Mouse (Mus musculus) liver, embryonic 16.5 days (tissue): ENCODE data around the gene Sbsn. TPM values are rescaled to one million over a fixed set of nuclear protein-coding genes. Genes with fewer than 3 reads are reported as not detected.

ENCODE experiments used
- polyA plus RNA-seq: library from polyadenylated mRNA; unstranded; fragments of >200 nt; fragmentation: Nextera tagmentation; extraction: Ambion mirVana; gene quantifications from 2 replicates; pipeline ENCODE4 v1.2.1, GENCODE M21; 2015

The Sbsn gene
- polyA plus RNA-seq, 1 experiment from 2014 or later, result 0.20 TPM

Other genes with a start within 250 kb of the Sbsn start
- 1.8 and 2.6 TPM in 2 replicates for gene Arhgap33, start 216.4 kb upstream of the Sbsn start, polyA plus RNA-seq
- 5.3 and 6.9 TPM in 2 replicates for gene Hspb6, start 199.3 kb upstream of the Sbsn start, polyA plus RNA-seq
- gene Proser3, start 199.2 kb upstream of the Sbsn start, polyA plus RNA-seq, result 2.7 and 3.0 TPM in 2 replicates
- 22.7 and 23.7 TPM in 2 replicates for gene Lin37, start 191.6 kb upstream of the Sbsn start, polyA plus RNA-seq
- gene U2af1l4, start 188.2 kb upstream of the Sbsn start, polyA plus RNA-seq, result 31.5 and 32.6 TPM in 2 replicates
- gene Gm49396, start 188.1 kb upstream of the Sbsn start, polyA plus RNA-seq, result 3.8 and 4.1 TPM in 2 replicates
- gene Psenen, start 187.8 kb upstream of the Sbsn start, polyA plus RNA-seq, result 65.0 and 70.1 TPM in 2 replicates
- gene Igflr1, start 186.0 kb upstream of the Sbsn start, polyA plus RNA-seq, result 2.1 and 2.2 TPM in 2 replicates
- gene Kmt2b, start 162.7 kb upstream of the Sbsn start, polyA plus RNA-seq, result 2.7 and 3.5 TPM in 2 replicates
- 0.21 and 0.34 TPM in 2 replicates for gene Zbtb32, start 152.6 kb upstream of the Sbsn start, polyA plus RNA-seq
- gene Upk1a, start 138.6 kb upstream of the Sbsn start, polyA plus RNA-seq, result 0.08 and 0.09 TPM in 2 replicates
- 566 and 597 TPM in 2 replicates for gene Cox6b1, start 125.3 kb upstream of the Sbsn start, polyA plus RNA-seq
- not detected in 2 replicates for gene Etv2, start 115.6 kb upstream of the Sbsn start, polyA plus RNA-seq
- 41.9 and 43.4 TPM in 2 replicates for gene Rbm42, start 101.2 kb upstream of the Sbsn start, polyA plus RNA-seq
- gene Haus5, start 86.5 kb upstream of the Sbsn start, polyA plus RNA-seq, result 28.5 and 31.8 TPM in 2 replicates
- not detected in 2 replicates for gene Pmis2, start 79.9 kb upstream of the Sbsn start, polyA plus RNA-seq
- 0.57 and 0.90 TPM in 2 replicates for gene 2200002J24Rik, start 52.5 kb upstream of the Sbsn start, polyA plus RNA-seq
- gene Atp4a, start 39.3 kb upstream of the Sbsn start, polyA plus RNA-seq, result 4.1 and 4.4 TPM in 2 replicates
- gene Tmem147, start 21.9 kb upstream of the Sbsn start, polyA plus RNA-seq, result 94.1 and 96.0 TPM in 2 replicates
- gene Gapdhs, start 7.8 kb upstream of the Sbsn start, polyA plus RNA-seq, result 0.14 TPM in 1 of 2 replicates, not detected in the other
- gene Dmkn, start 12.3 kb downstream of the Sbsn start, polyA plus RNA-seq, result 0.36 and 0.40 TPM in 2 replicates
- 0.22 TPM in 1 of 2 replicates, not detected in the other for gene Krtdap, start 36.4 kb downstream of the Sbsn start, polyA plus RNA-seq
- 0.90 and 1.1 TPM in 2 replicates for gene Ffar2, start 72.3 kb downstream of the Sbsn start, polyA plus RNA-seq
- gene Ffar3, start 104.7 kb downstream of the Sbsn start, polyA plus RNA-seq, result not detected in 2 replicates
- gene Ffar1, start 110.1 kb downstream of the Sbsn start, polyA plus RNA-seq, result not detected in 2 replicates
- gene Cd22, start 128.9 kb downstream of the Sbsn start, polyA plus RNA-seq, result 0.74 and 1.4 TPM in 2 replicates
- 0.16 and 0.27 TPM in 2 replicates for gene Mag, start 163.4 kb downstream of the Sbsn start, polyA plus RNA-seq
- gene Hamp2, start 173.2 kb downstream of the Sbsn start, polyA plus RNA-seq, result not detected in 2 replicates
- 10.4 and 17.5 TPM in 2 replicates for gene Hamp, start 192.6 kb downstream of the Sbsn start, polyA plus RNA-seq
- 7.9 and 9.0 TPM in 2 replicates for gene Usf2, start 205.3 kb downstream of the Sbsn start, polyA plus RNA-seq
- 30.5 and 31.8 TPM in 2 replicates for gene Lsr, start 222.0 kb downstream of the Sbsn start, polyA plus RNA-seq
- 3.2 and 3.8 TPM in 2 replicates for gene Fam187b, start 222.3 kb downstream of the Sbsn start, polyA plus RNA-seq